In the genomic region with DNA sequence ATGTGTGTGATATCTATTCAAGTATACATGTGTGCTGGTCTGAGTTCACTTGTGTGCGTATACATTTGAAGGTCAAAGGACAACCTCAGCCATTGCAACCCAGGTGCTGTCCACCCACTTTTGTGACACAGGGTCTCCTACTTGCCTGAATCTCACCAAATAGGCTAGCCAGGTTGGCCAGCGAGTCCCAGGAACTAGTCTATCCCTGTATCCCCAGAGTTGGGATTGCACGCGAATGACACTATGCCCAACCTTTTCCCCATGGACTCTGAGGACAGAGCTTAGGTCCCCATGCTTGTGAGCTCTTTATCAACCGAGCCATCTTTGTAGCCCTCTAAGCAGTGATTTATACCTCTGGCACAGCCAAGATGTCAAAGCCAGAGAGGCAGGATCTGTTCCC, we compare ENCODE assay signal across 15 mouse cellular contexts.
DNase-seq lines count a peak whose midpoint lies in the region; ATAC-seq and TF ChIP-seq lines count a peak whose summit lies in the region.
"Had no signal": no experiment of that assay in that cellular context is flagged by ENCODE, and none has a peak within 500 bp of the region (broad histone marks: within the 10 kb centered on the region; RNA-seq: fewer than 3 reads in every experiment).

No protein-coding gene starts in this region.

- H3K36me3 ChIP-seq in lung, embryonic 14.5 days (ENCODE audit: insufficient read depth), result no peaks in the 10 kb centered on the region
- H3K36me3 ChIP-seq in limb, embryonic 15.5 days, result no peaks in the 10 kb centered on the region
- H3K36me3 ChIP-seq: midbrain, embryonic 15.5 days had no signal

- no peaks in the 10 kb centered on the region for H3K9me3 ChIP-seq in lung, embryonic 14.5 days (ENCODE audit: low read depth, low read length)
- H3K9me3 ChIP-seq in limb, embryonic 15.5 days, result no peaks in the 10 kb centered on the region
- H3K9me3 ChIP-seq: megakaryocyte, embryonic 14.5 days; midbrain, embryonic 15.5 days had no signal

- H3K27me3 ChIP-seq in lung, embryonic 14.5 days (ENCODE audit: insufficient read depth, low read length), result no peaks in the 10 kb centered on the region
- H3K27me3 ChIP-seq in limb, embryonic 15.5 days, result no peaks in the 10 kb centered on the region
- H3K27me3 ChIP-seq: CH12.LX; midbrain, embryonic 15.5 days had no signal

- DNase-seq in heart, adult 11 months, result peak; percentile 91
- DNase-seq in heart, postnatal 14 days, result no peak
- no peak for DNase-seq in lung, embryonic 14.5 days
- DNase-seq in lung, postnatal 10 days, result no peak
- peak; percentile 1 for DNase-seq in ZHBTc4 (ENCODE audit: low read depth, low spot score)
- no peak for DNase-seq in frontal cortex, postnatal 36 days (ENCODE audit: low spot score in 2 of 2)
- DNase-seq in layer of hippocampus, adult 9-11 months, result no peak
- DNase-seq: right cerebral cortex, postnatal 4 days; thymus, postnatal 14 days had no signal

- no peak for ATAC-seq in lung, embryonic 14.5 days (ENCODE audit: insufficient read depth)
- no peak for ATAC-seq in limb, embryonic 15.5 days (ENCODE audit: insufficient number of reproducible peaks, low FRiP score, low TSS enrichment, low read depth)
- ATAC-seq: hindbrain, embryonic 16.5 days; midbrain, embryonic 15.5 days had no signal

- intact Hi-C loops in heart, postnatal 14 days (cut with DNase I), result no loop called here

- WGBS in lung, embryonic 14.5 days, result 89% methylated on average over 5 of the region's 5 CpGs
- WGBS in limb, embryonic 15.5 days, result 86% methylated on average over 5 of the region's 5 CpGs

- TF ChIP-seq CTCF in lung, embryonic 14.5 days (IDR thresholded peaks at IDR 0.05; ENCODE audit: low read depth), result no peak

- no peak overlapping the region for H3K9ac ChIP-seq in lung, embryonic 14.5 days
- H3K9ac ChIP-seq in limb, embryonic 15.5 days, result no peak overlapping the region
- H3K9ac ChIP-seq: midbrain, embryonic 15.5 days had no signal

- H3K4me3 ChIP-seq in lung, embryonic 14.5 days (ENCODE audit: low read depth, low read length), result no peak overlapping the region
- no peak overlapping the region for H3K4me3 ChIP-seq in limb, embryonic 15.5 days
- H3K4me3 ChIP-seq: heart, adult 2 months; megakaryocyte, embryonic 14.5 days; midbrain, embryonic 15.5 days had no signal

- no peak overlapping the region for H3K4me2 ChIP-seq in lung, embryonic 14.5 days
- H3K4me2 ChIP-seq in limb, embryonic 15.5 days, result no peak overlapping the region
- H3K4me2 ChIP-seq: midbrain, embryonic 15.5 days had no signal

- peaks cover 22% of the 10 kb centered on the region for H3K4me1 ChIP-seq in lung, embryonic 14.5 days (ENCODE audit: insufficient read depth)
- H3K4me1 ChIP-seq in limb, embryonic 15.5 days, result peaks cover 44% of the 10 kb centered on the region

- peak overlapping the region; percentile 83 for H3K27ac ChIP-seq in lung, embryonic 14.5 days (ENCODE audit: low read depth)
- H3K27ac ChIP-seq in limb, embryonic 15.5 days, result peak overlapping the region; percentile 35; the same call in 1 of the 2 replicates
- H3K27ac ChIP-seq: heart, adult 2 months; midbrain, embryonic 15.5 days had no signal

Comparison
In these comparisons a context has a peak if more than half of its experiments do, and no peak if none do; other contexts are left out.
1. DNase-seq: peak in heart, adult 11 months (single experiment) and ZHBTc4 (single experiment); none in heart, postnatal 14 days (0 of 2), lung, embryonic 14.5 days (single experiment), lung, postnatal 10 days (single experiment), frontal cortex, postnatal 36 days (0 of 2) and layer of hippocampus, adult 9-11 months (single experiment).